Mouse (Mus musculus): ENCODE data around the gene Unc79. TPM values are rescaled to one million over a fixed set of nuclear protein-coding genes. Genes with fewer than 3 reads are reported as not detected.

The Unc79 gene
- total RNA-seq, 2 experiments from 2014 or later, result not detected

- ATAC-seq (ENCODE audit: poor library complexity, severe bottlenecking), result no peak
These were observed 239.6 kb downstream of the Unc79 start for GRCm38 (mm10) chr12:103188223-103188622.

- no peak for ATAC-seq (ENCODE audit: poor library complexity, severe bottlenecking)
These were observed 241.1 kb downstream of the Unc79 start for GRCm38 (mm10) chr12:103189771-103190170.

- ATAC-seq (ENCODE audit: poor library complexity, severe bottlenecking), result no peak
These were observed 244.3 kb downstream of the Unc79 start for GRCm38 (mm10) chr12:103192996-103193395.

GRCm38 (mm10) chr12:103202592-103203544, 254.2 kb downstream of the Unc79 start:
- ATAC-seq (ENCODE audit: poor library complexity, severe bottlenecking), result no peak

- no peak for ATAC-seq (ENCODE audit: poor library complexity, severe bottlenecking)
These were observed 256.9 kb downstream of the Unc79 start for GRCm38 (mm10) chr12:103205561-103205960.

GRCm38 (mm10) chr12:103209581-103209980, 260.9 kb downstream of the Unc79 start:
- no peak for ATAC-seq (ENCODE audit: poor library complexity, severe bottlenecking)

GRCm38 (mm10) chr12:103211078-103211477, 262.4 kb downstream of the Unc79 start:
- no peak for ATAC-seq (ENCODE audit: poor library complexity, severe bottlenecking)

- no peak for ATAC-seq (ENCODE audit: poor library complexity, severe bottlenecking)
These were observed 264.9 kb downstream of the Unc79 start for GRCm38 (mm10) chr12:103213591-103213990.

- ATAC-seq (ENCODE audit: poor library complexity, severe bottlenecking), result no peak
These were observed 265.6 kb downstream of the Unc79 start for GRCm38 (mm10) chr12:103214270-103214669.

- ATAC-seq (ENCODE audit: poor library complexity, severe bottlenecking), result no peak
These were observed 266.1 kb downstream of the Unc79 start for GRCm38 (mm10) chr12:103214797-103215196.

- no peak for ATAC-seq (ENCODE audit: poor library complexity, severe bottlenecking)
These were observed 267.4 kb downstream of the Unc79 start for GRCm38 (mm10) chr12:103215877-103216610.

- ATAC-seq (ENCODE audit: poor library complexity, severe bottlenecking), result no peak
These were observed 275.0 kb downstream of the Unc79 start for GRCm38 (mm10) chr12:103223671-103224070.

GRCm38 (mm10) chr12:103226121-103226520, 277.5 kb downstream of the Unc79 start:
- no peak for ATAC-seq (ENCODE audit: poor library complexity, severe bottlenecking)

GRCm38 (mm10) chr12:103229058-103229457, 280.4 kb downstream of the Unc79 start:
- ATAC-seq (ENCODE audit: poor library complexity, severe bottlenecking), result 0 out of 2 replicates have a peak, but pooled peaks have one; percentile 27

Other genes with a start within 250 kb of the Unc79 start
- gene Itpk1, start 243.9 kb upstream of the Unc79 start, total RNA-seq (2015), result 10.4 and 10.7 TPM in 2 replicates
- 14.0 and 16.6 TPM in 2 replicates for gene Itpk1, start 243.9 kb upstream of the Unc79 start, total RNA-seq (2017)
- 7.1 and 10.4 TPM in 2 replicates for gene Moap1, start 205.2 kb upstream of the Unc79 start, total RNA-seq (2015)
- 9.9 and 12.2 TPM in 2 replicates for gene Moap1, start 205.2 kb upstream of the Unc79 start, total RNA-seq (2017)
- 13.4 and 13.9 TPM in 2 replicates for gene Tmem251, start 205.1 kb upstream of the Unc79 start, total RNA-seq (2015)
- 9.7 and 11.4 TPM in 2 replicates for gene Tmem251, start 205.1 kb upstream of the Unc79 start, total RNA-seq (2017)
- not detected in 2 replicates for gene Gm28051, start 191.1 kb upstream of the Unc79 start, total RNA-seq (2015)
- not detected in 2 replicates for gene Gm28051, start 191.1 kb upstream of the Unc79 start, total RNA-seq (2017)
- gene Gon7, start 191.1 kb upstream of the Unc79 start, total RNA-seq (2015), result 22.2 and 26.1 TPM in 2 replicates
- gene Gon7, start 191.1 kb upstream of the Unc79 start, total RNA-seq (2017), result 14.0 and 29.9 TPM in 2 replicates
- gene Ubr7, start 190.9 kb upstream of the Unc79 start, total RNA-seq (2015), result 15.8 and 21.5 TPM in 2 replicates
- gene Ubr7, start 190.9 kb upstream of the Unc79 start, total RNA-seq (2017), result 29.5 and 37.3 TPM in 2 replicates
- gene Gm20604, start 190.2 kb upstream of the Unc79 start, total RNA-seq (2015), result 10.0 and 10.6 TPM in 2 replicates
- gene Gm20604, start 190.2 kb upstream of the Unc79 start, total RNA-seq (2017), result 3.3 and 5.4 TPM in 2 replicates
- gene Btbd7, start 70.4 kb upstream of the Unc79 start, total RNA-seq (2015), result 22.4 and 27.8 TPM in 2 replicates
- gene Btbd7, start 70.4 kb upstream of the Unc79 start, total RNA-seq (2017), result 26.7 and 27.2 TPM in 2 replicates
- gene Cox8c, start 49.5 kb upstream of the Unc79 start, total RNA-seq (2015), result not detected in 2 replicates
- not detected in 2 replicates for gene Cox8c, start 49.5 kb upstream of the Unc79 start, total RNA-seq (2017)